21 mouse cellular contexts compared by ENCODE assay signal in the genomic region with DNA sequence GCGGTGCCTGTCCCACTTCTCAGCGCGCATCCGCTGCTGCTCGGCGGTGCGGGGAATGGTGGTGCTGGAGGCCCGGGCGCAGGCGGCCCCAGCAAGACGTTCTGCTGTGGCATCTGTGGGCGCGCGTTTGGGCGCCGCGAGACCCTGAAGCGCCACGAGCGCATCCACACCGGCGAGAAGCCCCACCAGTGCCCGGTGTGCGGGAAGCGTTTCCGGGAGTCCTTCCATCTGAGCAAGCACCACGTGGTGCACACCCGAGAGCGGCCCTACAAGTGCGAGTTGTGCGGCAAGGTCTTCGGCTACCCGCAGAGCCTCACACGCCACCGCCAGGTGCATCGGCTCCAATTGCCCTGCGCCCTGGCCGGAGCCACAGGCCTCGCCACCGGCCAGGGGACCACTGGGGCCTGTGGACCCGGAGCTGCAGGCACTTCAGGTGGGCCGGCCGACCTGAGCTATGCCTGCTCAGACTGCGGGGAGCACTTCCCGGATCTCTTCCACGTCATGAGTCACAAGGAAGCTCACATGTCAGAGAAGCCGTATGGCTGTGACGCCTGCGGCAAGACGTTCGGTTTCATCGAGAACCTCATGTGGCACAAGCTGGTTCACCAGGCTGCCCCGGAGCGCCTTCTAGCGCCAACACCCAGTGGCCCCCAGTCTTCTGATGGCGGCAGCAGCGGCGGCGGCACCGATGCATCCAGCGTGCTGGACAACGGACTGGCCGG. TPM values are rescaled to one million over a fixed set of nuclear protein-coding genes. Genes with fewer than 3 reads are reported as not detected.
DNase-seq lines count a peak whose midpoint lies in the region; ATAC-seq lines count a peak whose summit lies in the region.
"Had no signal": no experiment of that assay in that cellular context is flagged by ENCODE, and none has a peak within 500 bp of the region (broad histone marks: within the 10 kb centered on the region; RNA-seq: fewer than 3 reads in every experiment).

No protein-coding gene starts in this region.

- no peak for ATAC-seq in midbrain, embryonic 15.5 days (replicated peaks)
- no peak for ATAC-seq in limb, embryonic 13.5 days (ENCODE audit: low FRiP score, low read depth)
- no peak for ATAC-seq in kidney, embryonic 14.5 days (ENCODE audit: low FRiP score, low TSS enrichment)

- DNase-seq in heart, embryonic 10.5 days (ENCODE audit: low spot score), result no peak
- no peak for DNase-seq in heart, adult 18-20 months
- no peak for DNase-seq in midbrain, embryonic 10.5 days (ENCODE audit: low spot score)
- peak; percentile 82 for DNase-seq in R1 (ENCODE audit: low read depth, low spot score)
- DNase-seq: cerebellum, adult 2 months; kidney, adult 8-10 months; lung, postnatal 36 days; spleen, adult 18-20 months had no signal

- 77% methylated on average over 63 of the region's 63 CpGs for WGBS in heart, embryonic 10.5 days
- 84% methylated on average over 63 of the region's 63 CpGs for WGBS in midbrain, embryonic 10.5 days
- WGBS in midbrain, embryonic 15.5 days, result 86% methylated on average over 63 of the region's 63 CpGs
- 85% methylated on average over 63 of the region's 63 CpGs for WGBS in limb, embryonic 13.5 days
- 87% methylated on average over 63 of the region's 63 CpGs for WGBS in kidney, embryonic 14.5 days

- H3K9me3 ChIP-seq in heart, embryonic 10.5 days, result peaks cover 33% of the 10 kb centered on the region
- H3K9me3 ChIP-seq in midbrain, embryonic 10.5 days (replicated peaks), result peaks cover 44% of the 10 kb centered on the region
- peaks cover 17% of the 10 kb centered on the region for H3K9me3 ChIP-seq in midbrain, embryonic 15.5 days
- H3K9me3 ChIP-seq in limb, embryonic 13.5 days, result peaks cover 59% of the 10 kb centered on the region
- H3K9me3 ChIP-seq in kidney, embryonic 14.5 days (ENCODE audit: control insufficient read depth, low read length), result peaks cover 41% of the 10 kb centered on the region

- H3K36me3 ChIP-seq in heart, embryonic 10.5 days, result peaks cover 96% of the 10 kb centered on the region
- H3K36me3 ChIP-seq in midbrain, embryonic 10.5 days, result peaks cover 99% of the 10 kb centered on the region
- peaks cover 57% of the 10 kb centered on the region for H3K36me3 ChIP-seq in midbrain, embryonic 15.5 days (replicated peaks)
- peaks cover 98% of the 10 kb centered on the region for H3K36me3 ChIP-seq in limb, embryonic 13.5 days
- peaks cover 90% of the 10 kb centered on the region for H3K36me3 ChIP-seq in kidney, embryonic 14.5 days (ENCODE audit: control insufficient read depth, insufficient read depth, low read length)

- H3K4me2 ChIP-seq in midbrain, embryonic 15.5 days, result no peak overlapping the region
- no peak overlapping the region for H3K4me2 ChIP-seq in limb, embryonic 13.5 days (replicated peaks)
- H3K4me2 ChIP-seq in kidney, embryonic 14.5 days (replicated peaks; ENCODE audit: low read depth, low read length), result no peak overlapping the region
- H3K4me2 ChIP-seq: hindbrain, embryonic 14.5 days had no signal

- no peaks in the 10 kb centered on the region for H3K27me3 ChIP-seq in heart, embryonic 10.5 days (ENCODE audit: insufficient read depth, poor library complexity, severe bottlenecking)
- H3K27me3 ChIP-seq in midbrain, embryonic 10.5 days (ENCODE audit: low read depth, poor library complexity, severe bottlenecking), result peaks cover 16% of the 10 kb centered on the region
- H3K27me3 ChIP-seq in midbrain, embryonic 15.5 days (replicated peaks), result no peaks in the 10 kb centered on the region
- H3K27me3 ChIP-seq in limb, embryonic 13.5 days, result no peaks in the 10 kb centered on the region
- no peaks in the 10 kb centered on the region for H3K27me3 ChIP-seq in kidney, embryonic 14.5 days (ENCODE audit: control insufficient read depth, insufficient read depth, low read length)

- no peaks in the 10 kb centered on the region for H3K4me1 ChIP-seq in heart, embryonic 10.5 days
- H3K4me1 ChIP-seq in midbrain, embryonic 10.5 days, result no peaks in the 10 kb centered on the region
- H3K4me1 ChIP-seq in midbrain, embryonic 15.5 days, result no peaks in the 10 kb centered on the region
- H3K4me1 ChIP-seq in limb, embryonic 13.5 days, result no peaks in the 10 kb centered on the region
- H3K4me1 ChIP-seq in kidney, embryonic 14.5 days (ENCODE audit: control insufficient read depth, insufficient read depth, low read length), result no peaks in the 10 kb centered on the region

- no peak overlapping the region for H3K9ac ChIP-seq in midbrain, embryonic 15.5 days
- no peak overlapping the region for H3K9ac ChIP-seq in limb, embryonic 13.5 days
- H3K9ac ChIP-seq in kidney, embryonic 14.5 days (ENCODE audit: low read depth, low read length), result no peak overlapping the region
- H3K9ac ChIP-seq: hindbrain, embryonic 14.5 days had no signal

- no peak overlapping the region for H3K27ac ChIP-seq in heart, embryonic 10.5 days
- no peak overlapping the region for H3K27ac ChIP-seq in midbrain, embryonic 10.5 days (replicated peaks)
- H3K27ac ChIP-seq in midbrain, embryonic 15.5 days, result no peak overlapping the region
- no peak overlapping the region for H3K27ac ChIP-seq in limb, embryonic 13.5 days
- H3K27ac ChIP-seq in kidney, embryonic 14.5 days (ENCODE audit: low read depth, low read length), result no peak overlapping the region
- H3K27ac ChIP-seq: hindbrain, embryonic 14.5 days had no signal

- H3K4me3 ChIP-seq in heart, embryonic 10.5 days, result 0 out of 2 replicates have a peak overlapping the region, but pooled peaks have one; percentile 22
- H3K4me3 ChIP-seq in midbrain, embryonic 10.5 days, result peak overlapping the region; percentile 27
- H3K4me3 ChIP-seq in midbrain, embryonic 15.5 days, result no peak overlapping the region
- H3K4me3 ChIP-seq in limb, embryonic 13.5 days, result 0 out of 2 replicates have a peak overlapping the region, but pooled peaks have one; percentile 3
- H3K4me3 ChIP-seq in kidney, embryonic 14.5 days (ENCODE audit: low read length), result no peak overlapping the region; the same call in none of the 2 replicates
- H3K4me3 ChIP-seq: erythroblast, embryonic 14.5 days had no signal

RNA-seq across cellular contexts. Expression of a gene that starts 3.2 kb away (rescaled TPM):
- polyA plus RNA-seq in heart, embryonic 10.5 days (2016; fragmentation: Nextera tagmentation; extraction: Ambion mirVana), result not detected in 2 replicates
- not detected for total RNA-seq in heart, adult 18-20 months (2021)
- polyA plus RNA-seq in midbrain, embryonic 10.5 days (2016; fragmentation: Nextera tagmentation; extraction: Ambion mirVana), result not detected in 2 replicates
- not detected in 2 replicates for polyA plus RNA-seq in midbrain, embryonic 15.5 days (2015; fragmentation: Nextera tagmentation; extraction: Ambion mirVana)
- polyA plus RNA-seq in limb, embryonic 13.5 days (2015; fragmentation: Nextera tagmentation; extraction: Ambion mirVana), result 0.13 TPM in 1 of 2 replicates, not detected in the other
- polyA plus RNA-seq in kidney, embryonic 14.5 days (2014; fragmentation: Nextera tagmentation; extraction: Ambion mirVana), result not detected in 2 replicates
- total RNA-seq: left cerebral cortex, adult 18-20 months; monocyte, adult 5-6 weeks had no signal
- polyA plus RNA-seq: brain, embryonic 14.5 days; cerebellum, adult 2 months; erythroblast, embryonic 14.5 days; hindbrain, embryonic 14.5 days; large intestine, adult 2 months; liver, adult 2 months; stomach, embryonic 16.5 days; urinary bladder, adult 2 months had no signal

RNA-seq across cellular contexts. Expression of a gene that starts 7.5 kb away (rescaled TPM):
- 3.9 and 4.5 TPM in 2 replicates for polyA plus RNA-seq in heart, embryonic 10.5 days (2016; fragmentation: Nextera tagmentation; extraction: Ambion mirVana)
- total RNA-seq in heart, adult 18-20 months (2021), result 1 to 10 TPM; 5.1 to 5.5 TPM
- 2.8 and 4.2 TPM in 2 replicates for polyA plus RNA-seq in midbrain, embryonic 10.5 days (2016; fragmentation: Nextera tagmentation; extraction: Ambion mirVana)
- polyA plus RNA-seq in midbrain, embryonic 15.5 days (2015; fragmentation: Nextera tagmentation; extraction: Ambion mirVana), result 12.3 and 13.5 TPM in 2 replicates
- polyA plus RNA-seq in limb, embryonic 13.5 days (2015; fragmentation: Nextera tagmentation; extraction: Ambion mirVana), result 7.0 and 7.8 TPM in 2 replicates
- polyA plus RNA-seq in kidney, embryonic 14.5 days (2014; fragmentation: Nextera tagmentation; extraction: Ambion mirVana), result 3.8 and 5.0 TPM in 2 replicates

RNA-seq across cellular contexts. Expression of a gene that starts 10.4 kb away (rescaled TPM):
- 1.4 and 4.7 TPM in 2 replicates for polyA plus RNA-seq in heart, embryonic 10.5 days (2016; fragmentation: Nextera tagmentation; extraction: Ambion mirVana)
- under 1 TPM in 1 of 2 experiments, not detected in 1; 0.20 TPM for total RNA-seq in heart, adult 18-20 months (2021)
- 5.1 and 5.2 TPM in 2 replicates for polyA plus RNA-seq in midbrain, embryonic 10.5 days (2016; fragmentation: Nextera tagmentation; extraction: Ambion mirVana)
- polyA plus RNA-seq in midbrain, embryonic 15.5 days (2015; fragmentation: Nextera tagmentation; extraction: Ambion mirVana), result 64.9 and 67.8 TPM in 2 replicates
- 44.9 and 47.8 TPM in 2 replicates for polyA plus RNA-seq in limb, embryonic 13.5 days (2015; fragmentation: Nextera tagmentation; extraction: Ambion mirVana)
- 23.2 and 25.5 TPM in 2 replicates for polyA plus RNA-seq in kidney, embryonic 14.5 days (2014; fragmentation: Nextera tagmentation; extraction: Ambion mirVana)
- total RNA-seq: monocyte, adult 5-6 weeks had no signal
- polyA plus RNA-seq: erythroblast, embryonic 14.5 days had no signal

RNA-seq across cellular contexts. Expression of a gene that starts 10.5 kb away (rescaled TPM):
- polyA plus RNA-seq in heart, embryonic 10.5 days (2016; fragmentation: Nextera tagmentation; extraction: Ambion mirVana), result 3.8 and 4.4 TPM in 2 replicates
- total RNA-seq in heart, adult 18-20 months (2021), result 10 to 100 TPM; 11.5 to 14.0 TPM
- polyA plus RNA-seq in midbrain, embryonic 10.5 days (2016; fragmentation: Nextera tagmentation; extraction: Ambion mirVana), result 5.2 and 5.5 TPM in 2 replicates
- polyA plus RNA-seq in midbrain, embryonic 15.5 days (2015; fragmentation: Nextera tagmentation; extraction: Ambion mirVana), result 8.0 and 8.4 TPM in 2 replicates
- polyA plus RNA-seq in limb, embryonic 13.5 days (2015; fragmentation: Nextera tagmentation; extraction: Ambion mirVana), result 6.0 and 8.1 TPM in 2 replicates
- 9.9 and 10.0 TPM in 2 replicates for polyA plus RNA-seq in kidney, embryonic 14.5 days (2014; fragmentation: Nextera tagmentation; extraction: Ambion mirVana)

RNA-seq across cellular contexts. Expression of a gene that starts 15.4 kb away (rescaled TPM):
- 0.72 TPM in 1 of 2 replicates, not detected in the other for polyA plus RNA-seq in heart, embryonic 10.5 days (2016; fragmentation: Nextera tagmentation; extraction: Ambion mirVana)
- not detected for total RNA-seq in heart, adult 18-20 months (2021)
- polyA plus RNA-seq in midbrain, embryonic 10.5 days (2016; fragmentation: Nextera tagmentation; extraction: Ambion mirVana), result 1.2 and 1.5 TPM in 2 replicates
- 1.2 TPM in 1 of 2 replicates, not detected in the other for polyA plus RNA-seq in midbrain, embryonic 15.5 days (2015; fragmentation: Nextera tagmentation; extraction: Ambion mirVana)
- 0.42 and 2.1 TPM in 2 replicates for polyA plus RNA-seq in limb, embryonic 13.5 days (2015; fragmentation: Nextera tagmentation; extraction: Ambion mirVana)
- 1.1 and 3.4 TPM in 2 replicates for polyA plus RNA-seq in kidney, embryonic 14.5 days (2014; fragmentation: Nextera tagmentation; extraction: Ambion mirVana)
- total RNA-seq: left cerebral cortex, adult 18-20 months; monocyte, adult 5-6 weeks; neutrophil, adult 5-6 weeks had no signal
- polyA plus RNA-seq: brain, embryonic 14.5 days; cerebellum, adult 2 months; erythroblast, embryonic 14.5 days; hindbrain, embryonic 14.5 days; large intestine, adult 2 months; liver, adult 2 months had no signal

Comparison
In these comparisons a context has a peak if more than half of its experiments do, and no peak if none do; other contexts are left out.
1. H3K4me3 ChIP-seq: peak in heart, embryonic 10.5 days (single experiment), midbrain, embryonic 10.5 days (single experiment) and limb, embryonic 13.5 days (single experiment); none in midbrain, embryonic 15.5 days (single experiment) and kidney, embryonic 14.5 days (single experiment).